Mouse (Mus musculus) kidney, adult 2 months (tissue): ENCODE measurements at regions not wholly inside any gene's neighbourhood (a gene's known extent, or its start where the extent isn't known, plus 50 kb on each side); places are given as distances from the start of the nearest gene placed in this dataset.

Experiments
- DNase-seq: peaks from one replicate; pipeline ENCODE4 v3.0.0; 2021
- H3K27ac ChIP-seq: fragments of 200-500 bp; 2 replicates; pipeline ENCODE4 v1.5.1; 2012; ENCODE audit warnings: low read depth, low read length, control low read depth, inconsistent platforms; ENCODE audit not compliant: insufficient read depth
- H3K27me3 ChIP-seq: fragments of 200-500 bp; replicated peaks from 2 replicates; pipeline ENCODE4 v1.6.1; 2012; ENCODE audit warnings: mild to moderate bottlenecking, moderate library complexity, low read length, inconsistent platforms; ENCODE audit not compliant: control insufficient read depth, insufficient read depth
- H3K36me3 ChIP-seq: fragments of 200-500 bp; 2 replicates; pipeline ENCODE4 v1.6.1; 2012; ENCODE audit warnings: mild to moderate bottlenecking, moderate library complexity, low read length, inconsistent platforms; ENCODE audit not compliant: control insufficient read depth, insufficient read depth
- H3K4me1 ChIP-seq: fragments of 200-500 bp; 2 replicates; pipeline ENCODE4 v1.6.1; 2011; ENCODE audit warnings: low read length; ENCODE audit not compliant: control insufficient read depth, insufficient read depth
- H3K4me3 ChIP-seq: fragments of 200-500 bp; 2 replicates; pipeline ENCODE4 v1.5.1; 2011; ENCODE audit warnings: mild to moderate bottlenecking, low read depth, low read length, control low read depth; ENCODE audit not compliant: insufficient read depth
- CTCF ChIP-seq: fragments of 200-500 bp; conservative IDR thresholded peaks from 2 replicates; pipeline ENCODE4 v1.5.1; 2011; ENCODE audit warnings: low read depth, mild to moderate bottlenecking, control low read depth, low read length, moderate library complexity, mixed read lengths; ENCODE audit not compliant: insufficient read depth, insufficient read length
- POLR2A ChIP-seq: fragments of 200-500 bp; IDR thresholded peaks from one replicate; pipeline ENCODE4 v1.6.1; 2011; ENCODE audit warnings: low read depth, low read length, control low read depth
- WGBS: fragments of 180-500 bp; shearing (Covaris S2); methylation state at CpG from one replicate; pipeline ENCODE4 v1.1.7; 2018; 5-methylcytosine and 5-hydroxymethylcytosine counted together

DNA sequence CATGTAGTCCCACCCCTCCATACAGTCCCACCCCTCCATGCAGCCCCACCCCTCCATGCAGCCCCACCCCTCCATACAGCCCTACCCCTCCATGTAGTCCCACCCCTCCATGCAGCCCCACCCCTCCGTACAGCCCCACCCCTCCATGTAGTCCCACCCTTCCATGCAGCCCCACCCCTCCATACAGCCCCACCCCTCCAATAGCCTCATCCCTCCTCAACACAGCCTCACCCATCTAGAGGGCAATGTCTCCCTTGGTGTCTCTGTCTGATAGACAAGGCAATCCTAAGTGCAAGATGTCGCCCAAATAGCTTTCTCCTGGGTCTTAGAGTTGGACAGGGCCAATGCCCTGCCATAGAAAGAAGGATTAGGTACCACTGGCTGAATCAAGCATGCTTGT, 77.8 kb downstream of the Zfp706 start:
- H3K27me3 ChIP-seq = no peaks in the 10 kb centered on the region
- peaks cover 10% of the 10 kb centered on the region; the same call in 1 of the 2 replicates for H3K4me1 ChIP-seq
- H3K27ac ChIP-seq = no peak overlapping the region
- TF ChIP-seq POLR2A (no peak), CTCF (no peak)
- 88% methylated on average over 2 of the region's 2 CpGs for WGBS
- no peaks in the 10 kb centered on the region for H3K36me3 ChIP-seq
- no peak overlapping the region for H3K4me3 ChIP-seq
- DNase-seq = no peak

DNA sequence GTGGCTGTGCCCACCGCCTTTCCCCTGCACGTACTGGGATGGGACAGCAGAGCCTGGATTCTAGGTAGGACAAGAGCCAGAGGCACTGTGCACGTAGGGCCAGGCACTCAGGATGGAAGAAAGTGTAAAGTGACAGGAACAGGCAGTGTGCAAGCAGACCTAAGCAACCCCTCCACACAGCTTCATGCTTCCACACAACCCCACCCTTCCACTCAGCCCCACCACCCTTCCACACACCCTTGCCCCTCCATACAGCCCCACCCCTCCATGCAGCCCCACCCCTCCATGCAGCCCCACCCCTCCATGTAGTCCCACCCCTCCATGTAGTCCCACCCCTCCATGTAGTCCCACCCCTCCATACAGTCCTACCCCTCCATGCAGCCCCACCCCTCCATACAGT, 78.5 kb downstream of the Zfp706 start:
- TF ChIP-seq POLR2A (no peak), CTCF (no peak)
- 97% methylated on average over 3 of the region's 3 CpGs for WGBS
- H3K4me1 ChIP-seq = peaks cover 10% of the 10 kb centered on the region; the same call in 1 of the 2 replicates
- H3K36me3 ChIP-seq = no peaks in the 10 kb centered on the region
- no peaks in the 10 kb centered on the region for H3K27me3 ChIP-seq
- H3K27ac ChIP-seq = no peak overlapping the region
- no peak overlapping the region for H3K4me3 ChIP-seq
- no peak for DNase-seq

DNA sequence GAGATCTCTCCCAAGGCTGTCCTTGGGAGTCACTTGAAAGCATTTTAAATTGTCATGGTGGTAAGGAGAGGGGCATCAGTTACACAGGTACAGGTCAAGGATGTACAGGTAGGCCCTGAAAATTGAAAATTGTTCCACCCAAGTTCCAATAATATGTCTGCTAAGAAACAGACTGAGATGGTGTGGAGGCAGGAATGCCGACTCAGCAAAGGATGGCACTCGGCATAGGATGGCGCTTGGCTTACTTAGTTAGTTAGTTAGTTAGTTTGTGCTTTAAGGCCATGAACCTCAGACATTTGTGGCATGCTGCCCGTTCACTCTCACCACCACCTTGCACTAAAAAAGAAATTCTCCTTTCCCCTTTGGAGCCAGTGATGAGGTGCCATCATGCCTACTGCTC, 78.9 kb downstream of the Zfp706 start:
- 84% methylated on average over 4 of the region's 4 CpGs for WGBS
- H3K4me1 ChIP-seq = peaks cover 8% of the 10 kb centered on the region; the same call in 1 of the 2 replicates
- no peaks in the 10 kb centered on the region for H3K27me3 ChIP-seq
- DNase-seq = no peak
- TF ChIP-seq CTCF (no peak), POLR2A (no peak)
- H3K4me3 ChIP-seq = no peak overlapping the region
- no peak overlapping the region for H3K27ac ChIP-seq
- H3K36me3 ChIP-seq = no peaks in the 10 kb centered on the region

DNA sequence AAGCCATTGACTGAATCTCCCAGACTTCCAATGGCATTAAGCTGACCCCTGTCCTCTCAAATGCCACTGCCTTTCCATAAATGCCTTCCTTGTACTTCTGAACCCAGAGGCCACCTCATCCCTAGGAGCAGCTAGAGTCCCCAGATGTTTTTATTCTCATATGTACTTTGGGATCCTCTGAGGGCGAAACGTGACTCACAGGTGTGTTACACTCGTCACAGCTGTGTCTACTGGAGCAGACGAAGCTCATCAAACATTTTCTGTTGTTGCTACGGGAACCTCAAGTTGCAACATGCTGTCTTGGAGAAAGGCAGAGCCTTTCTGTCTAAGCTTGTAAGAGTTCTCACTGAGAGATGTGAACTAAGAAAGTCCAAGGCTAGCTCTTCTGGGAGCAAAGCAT, 80.1 kb downstream of the Zfp706 start:
- WGBS = 96% methylated on average over 5 of the region's 5 CpGs
- H3K27ac ChIP-seq = no peak overlapping the region
- no peak for DNase-seq
- TF ChIP-seq POLR2A = no peak
- TF ChIP-seq CTCF = no peak
- no peaks in the 10 kb centered on the region for H3K36me3 ChIP-seq
- H3K4me3 ChIP-seq = no peak overlapping the region
- H3K4me1 ChIP-seq = no peaks in the 10 kb centered on the region
- no peaks in the 10 kb centered on the region for H3K27me3 ChIP-seq

DNA sequence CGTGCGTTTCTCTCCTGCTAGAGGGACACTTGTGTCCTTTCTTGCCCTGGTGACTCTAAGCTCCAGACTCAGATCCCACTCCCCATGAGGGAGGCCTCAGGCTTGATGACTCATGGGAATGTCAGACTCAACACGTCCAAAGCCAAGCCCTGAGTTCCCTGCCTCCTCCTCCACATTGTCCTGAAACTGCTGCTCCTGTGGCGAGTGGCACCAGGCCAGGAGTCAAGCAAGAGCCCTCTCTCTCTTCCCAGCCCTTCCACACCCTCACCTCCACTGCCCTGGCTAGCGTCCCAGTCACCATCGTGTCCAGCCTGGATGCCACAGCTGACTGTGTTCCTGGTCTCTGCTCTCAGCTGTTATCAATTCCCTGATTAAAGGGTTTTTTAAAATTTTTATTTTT, 83.4 kb downstream of the Zfp706 start:
- Histone ChIP-seq H3K4me1 (no peaks in the 10 kb centered on the region), H3K4me3 (no peak overlapping the region), H3K36me3 (no peaks in the 10 kb centered on the region), H3K27me3 (no peaks in the 10 kb centered on the region), H3K27ac (no peak overlapping the region)
- WGBS = 58% methylated on average over 6 of the region's 6 CpGs
- peak; percentile 74 for DNase-seq
- TF ChIP-seq CTCF = no peak
- no peak for TF ChIP-seq POLR2A

DNA sequence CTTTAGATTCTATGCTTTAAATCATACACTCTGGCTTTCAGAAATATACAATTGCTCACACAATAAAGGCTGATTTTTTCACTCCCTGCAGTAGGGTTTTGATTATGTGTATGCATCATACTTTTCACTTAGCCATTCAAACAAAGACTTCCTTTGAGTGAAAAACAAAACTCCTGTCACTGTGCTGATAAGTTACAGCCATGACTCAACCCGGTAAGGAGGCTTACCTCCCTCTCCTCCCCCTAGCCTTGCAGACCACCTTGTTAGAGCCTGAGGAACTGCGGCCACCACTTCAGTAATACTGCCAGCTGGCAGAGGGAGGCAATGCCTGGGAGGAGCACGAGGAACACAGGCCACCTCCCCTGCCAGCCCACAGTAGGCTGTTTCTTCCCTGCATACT, 86.2 kb downstream of the Zfp706 start:
- WGBS = 68% methylated on average over 3 of the region's 3 CpGs
- DNase-seq = no peak
- H3K36me3 ChIP-seq = no peaks in the 10 kb centered on the region
- H3K27ac ChIP-seq = no peak overlapping the region
- no peak overlapping the region for H3K4me3 ChIP-seq
- TF ChIP-seq CTCF (no peak), POLR2A (no peak)
- no peaks in the 10 kb centered on the region for H3K27me3 ChIP-seq
- peaks cover 3% of the 10 kb centered on the region; the same call in 1 of the 2 replicates for H3K4me1 ChIP-seq

DNA sequence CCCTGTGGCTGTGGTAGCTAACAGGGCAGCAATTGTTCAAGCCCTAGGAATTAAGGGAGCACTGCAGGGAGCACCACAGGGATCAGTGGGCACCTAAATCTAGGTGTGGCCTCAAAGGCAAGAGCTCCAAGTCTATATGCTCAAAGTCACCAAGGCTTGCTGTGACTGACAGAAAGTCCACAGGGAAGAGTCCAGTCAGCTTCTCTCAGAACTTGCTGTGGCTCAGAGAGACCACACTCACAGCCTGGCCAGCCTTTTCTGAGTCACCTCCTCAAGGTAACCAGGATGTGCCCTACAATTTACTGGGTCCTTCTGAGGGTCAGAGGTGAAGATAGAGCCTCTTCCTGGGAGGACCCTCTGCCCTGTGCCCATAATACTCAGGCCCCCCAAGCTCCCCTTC, 86.7 kb downstream of the Zfp706 start:
- TF ChIP-seq CTCF (no peak), POLR2A (no peak)
- Histone ChIP-seq H3K27ac (no peak overlapping the region), H3K36me3 (no peaks in the 10 kb centered on the region), H3K4me1 (peaks cover 3% of the 10 kb centered on the region; the same call in 1 of the 2 replicates), H3K27me3 (no peaks in the 10 kb centered on the region), H3K4me3 (no peak overlapping the region)
- DNase-seq = no peak

DNA sequence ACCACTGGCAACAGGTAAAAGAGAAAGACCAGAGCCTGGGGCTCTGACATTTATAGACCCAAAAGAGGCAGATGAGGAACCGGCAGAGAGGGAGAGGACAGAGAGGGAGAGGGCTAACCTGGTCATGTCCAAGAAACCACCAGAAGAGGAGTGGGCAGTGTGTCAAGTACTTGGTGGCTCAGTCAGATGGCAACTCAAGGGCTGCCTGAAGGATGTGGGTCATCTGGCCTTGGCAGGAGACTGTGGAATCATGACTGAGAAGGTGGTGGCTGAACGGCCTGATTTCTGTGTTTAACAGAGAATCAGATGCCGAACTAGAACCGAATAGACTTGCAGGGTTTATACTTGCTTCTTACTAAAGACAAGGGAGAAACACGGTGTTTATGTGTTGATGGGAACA, 87.9 kb downstream of the Zfp706 start:
- no peak for TF ChIP-seq CTCF
- Histone ChIP-seq H3K27ac (no peak overlapping the region), H3K36me3 (no peaks in the 10 kb centered on the region), H3K27me3 (no peaks in the 10 kb centered on the region), H3K4me1 (peaks cover 7% of the 10 kb centered on the region; the same call in 1 of the 2 replicates), H3K4me3 (no peak overlapping the region)
- no peak for DNase-seq
- 95% methylated on average over 5 of the region's 5 CpGs for WGBS
